Mouse (Mus musculus): Measurements from ENCODE around the gene Gm10762. TPM values are rescaled to one million over a fixed set of nuclear protein-coding genes. Genes with fewer than 3 reads are reported as not detected.
"Not testable (repeated sequence)": the region's sequence is repeated elsewhere in the genome, so short reads cannot be mapped to it uniquely, and the experiment has no call there.

Gene Gm10762
- polyA plus RNA-seq (2015; fragmentation: Nextera tagmentation; extraction: Ambion mirVana): 16.7 and 17.0 TPM in 2 replicates

DNA sequence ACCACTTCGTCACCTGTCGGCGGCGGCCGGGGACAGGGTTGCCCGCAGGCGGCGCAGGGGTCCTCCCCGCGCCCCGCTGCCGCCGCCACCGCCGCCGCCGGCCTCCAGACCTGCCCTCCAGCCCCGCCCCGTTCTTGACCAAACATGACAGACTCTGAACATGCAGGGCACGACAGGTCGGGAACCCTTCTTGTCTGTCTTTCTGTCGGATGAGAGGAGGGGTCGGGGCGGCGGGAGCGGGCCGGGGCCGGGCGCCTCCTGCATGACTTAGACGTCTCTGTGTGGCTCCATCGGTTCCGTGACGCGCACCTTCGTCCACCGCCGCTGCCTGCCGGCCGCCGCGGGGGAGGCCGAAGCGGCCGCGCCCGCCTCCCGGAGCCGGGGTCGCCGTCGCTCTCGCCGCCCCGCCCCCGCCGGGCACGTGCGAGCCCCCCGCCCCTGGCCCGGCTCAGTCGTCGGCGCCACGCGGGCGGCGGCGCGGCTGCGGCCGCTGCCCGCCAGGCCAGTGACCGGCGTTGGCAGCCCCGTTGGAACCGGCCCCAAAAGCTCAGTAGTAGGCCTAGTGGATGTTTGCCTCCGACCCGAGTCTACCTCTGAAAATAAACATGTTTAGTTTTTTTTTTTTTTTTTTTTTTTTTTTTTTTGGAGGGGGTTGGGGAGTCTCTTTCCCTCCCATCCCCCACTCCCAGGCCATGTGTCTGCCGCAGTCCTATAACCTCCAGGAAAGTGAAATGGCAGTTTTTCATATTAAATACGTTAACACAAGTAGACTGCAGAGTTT lies at the start of gene Gm10762:
Gm10762 (minus strand) TSS at position 65 of the 781 bp plus-strand sequence.
- no peaks in the 10 kb centered on the region for H3K9me3 ChIP-seq (ENCODE audit: control insufficient read depth, low read length)
- WGBS: under 1% methylated on average over 80 of the region's 80 CpGs
- no peaks in the 10 kb centered on the region for H3K27me3 ChIP-seq (replicated peaks; ENCODE audit: control insufficient read depth, insufficient read depth, low read length)
- peak within 1 kb of the TSS; percentile 61 for H3K4me2 ChIP-seq (ENCODE audit: low read length)
- H3K36me3 ChIP-seq (ENCODE audit: control insufficient read depth, insufficient read depth, low read length): no peaks in the 10 kb centered on the region
- peak within 1 kb of the TSS; percentile 85 for H3K4me3 ChIP-seq (ENCODE audit: low read length)
- peak within 1 kb of the TSS; percentile 100 for H3K27ac ChIP-seq (ENCODE audit: low read depth, low read length)
- peak within 1 kb of the TSS; percentile 100 for H3K9ac ChIP-seq (ENCODE audit: low read depth, low read length)
- peak; percentile 66 for ATAC-seq
- peaks cover 6% of the 10 kb centered on the region for H3K4me1 ChIP-seq (ENCODE audit: control insufficient read depth, insufficient read depth, low read depth, low read length)

DNA sequence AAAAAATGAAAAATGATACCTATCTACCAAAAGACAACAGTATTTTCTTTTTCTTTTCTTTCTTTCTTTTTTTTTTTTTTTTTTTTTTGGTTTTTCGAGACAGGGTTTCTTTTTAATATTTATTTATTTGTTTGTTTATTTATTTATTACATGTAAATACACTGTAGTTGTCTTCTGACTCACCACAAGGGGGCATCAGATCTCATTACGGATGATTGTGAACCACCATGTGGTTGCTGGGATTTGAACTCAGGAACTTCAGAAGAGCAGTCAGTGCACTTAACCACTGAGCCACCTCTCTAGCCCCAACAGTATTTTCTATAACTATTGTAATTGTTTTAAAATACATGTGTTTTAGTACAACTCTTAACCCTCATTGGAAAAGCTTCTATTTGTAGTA lies 41.3 kb upstream of the Gm10762 start:
- H3K27ac ChIP-seq (ENCODE audit: low read depth, low read length); H3K4me2 ChIP-seq (ENCODE audit: low read length); H3K4me3 ChIP-seq (ENCODE audit: low read length); H3K4me1 ChIP-seq (ENCODE audit: control insufficient read depth, insufficient read depth, low read depth, low read length); H3K9me3 ChIP-seq (ENCODE audit: control insufficient read depth, low read length); ATAC-seq; H3K36me3 ChIP-seq (ENCODE audit: control insufficient read depth, insufficient read depth, low read length); H3K9ac ChIP-seq (ENCODE audit: low read depth, low read length); H3K27me3 ChIP-seq (replicated peaks; ENCODE audit: control insufficient read depth, insufficient read depth, low read length): not testable (repeated sequence)
- WGBS: 69% methylated on average over 2 of the region's 2 CpGs

DNA sequence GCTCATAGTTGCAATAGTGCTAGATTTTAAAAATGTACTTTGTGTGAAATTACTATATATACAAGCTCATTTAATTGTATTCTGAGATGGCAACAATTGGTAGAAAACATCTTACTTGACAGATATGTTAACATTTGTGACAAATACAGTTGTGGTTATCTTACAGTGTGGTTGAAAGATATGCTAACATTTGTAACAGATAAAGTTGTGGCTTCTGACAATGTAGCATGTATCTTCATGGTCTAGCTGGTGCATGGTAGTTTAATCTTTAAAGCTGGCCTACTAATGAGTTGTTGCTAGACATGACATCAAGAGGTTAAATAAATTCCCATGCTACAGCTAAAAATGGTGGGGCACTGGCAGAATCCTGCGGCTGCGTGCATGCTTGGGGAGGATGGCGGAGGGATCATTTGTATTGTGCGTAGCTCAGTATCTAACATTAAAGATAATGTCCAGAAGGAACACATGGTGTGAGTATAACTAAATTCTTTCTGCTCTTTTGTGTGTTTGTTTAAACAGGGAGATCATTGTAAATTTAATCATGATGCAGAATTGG lies 38.7 kb upstream of the Gm10762 start:
- whole genome bisulfite sequencing: 72% methylated on average over 4 of the region's 4 CpGs

DNA sequence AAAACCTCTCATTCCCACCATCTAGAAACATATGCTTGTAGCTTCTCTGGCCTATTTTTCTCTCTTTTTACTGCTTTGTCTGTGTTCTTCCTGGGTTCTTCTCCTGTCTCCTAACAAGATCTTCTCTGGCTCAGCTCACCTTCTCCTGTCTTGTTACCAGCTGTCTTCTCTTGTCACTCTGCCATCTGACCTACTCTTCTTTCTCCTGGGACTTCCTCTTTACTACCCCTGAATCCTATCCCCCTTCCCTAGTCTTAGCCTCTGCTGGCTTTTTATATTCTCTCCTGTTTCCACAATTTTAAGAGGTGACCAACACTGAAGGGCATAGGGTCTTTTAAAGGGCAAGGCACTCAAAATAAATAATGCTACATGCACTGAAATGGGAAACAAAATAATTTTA lies 37.3 kb upstream of the Gm10762 start:
- no peak for ATAC-seq
- H3K4me3 ChIP-seq (ENCODE audit: low read length): no peak overlapping the region
- H3K27me3 ChIP-seq (replicated peaks; ENCODE audit: control insufficient read depth, insufficient read depth, low read length): no peaks in the 10 kb centered on the region
- no peaks in the 10 kb centered on the region for H3K4me1 ChIP-seq (ENCODE audit: control insufficient read depth, insufficient read depth, low read depth, low read length)
- H3K27ac ChIP-seq (ENCODE audit: low read depth, low read length): no peak overlapping the region
- no peaks in the 10 kb centered on the region for H3K36me3 ChIP-seq (ENCODE audit: control insufficient read depth, insufficient read depth, low read length)
- no peak overlapping the region for H3K4me2 ChIP-seq (ENCODE audit: low read length)
- H3K9ac ChIP-seq (ENCODE audit: low read depth, low read length): no peak overlapping the region
- H3K9me3 ChIP-seq (ENCODE audit: control insufficient read depth, low read length): no peaks in the 10 kb centered on the region

More for the DNA sequence above, 38.7 kb upstream of the Gm10762 start:
- Histone ChIP-seq H3K27ac (ENCODE audit: low read depth, low read length) (no peak overlapping the region), H3K27me3 (replicated peaks; ENCODE audit: control insufficient read depth, insufficient read depth, low read length) (no peaks in the 10 kb centered on the region), H3K4me2 (ENCODE audit: low read length) (no peak overlapping the region), H3K36me3 (ENCODE audit: control insufficient read depth, insufficient read depth, low read length) (no peaks in the 10 kb centered on the region), H3K9ac (ENCODE audit: low read depth, low read length) (no peak overlapping the region), H3K4me3 (ENCODE audit: low read length) (no peak overlapping the region), H3K4me1 (ENCODE audit: control insufficient read depth, insufficient read depth, low read depth, low read length) (no peaks in the 10 kb centered on the region), H3K9me3 (ENCODE audit: control insufficient read depth, low read length) (no peaks in the 10 kb centered on the region)
- ATAC-seq: no peak

DNA sequence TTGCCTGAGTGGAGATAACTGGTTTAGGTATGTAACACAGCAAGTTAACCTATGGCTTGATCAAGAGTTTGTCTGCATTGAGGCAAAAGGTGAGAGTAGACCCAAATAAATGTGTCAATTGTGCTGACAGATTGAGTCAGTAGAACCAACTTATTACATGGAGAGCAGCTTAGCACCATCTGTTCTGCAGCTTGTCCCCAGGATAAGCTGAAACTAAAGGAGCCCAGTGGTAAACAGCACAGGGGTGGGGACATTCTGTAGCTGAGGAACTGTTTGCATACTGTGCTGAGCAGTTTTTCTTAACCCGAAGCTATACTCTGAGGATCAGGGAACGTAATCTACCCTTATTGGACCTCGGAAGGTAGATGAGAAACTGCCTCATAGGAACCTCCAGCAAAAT lies 17.2 kb upstream of the Gm10762 start:
- no peaks in the 10 kb centered on the region for H3K9me3 ChIP-seq (ENCODE audit: control insufficient read depth, low read length)
- no peaks in the 10 kb centered on the region for H3K27me3 ChIP-seq (replicated peaks; ENCODE audit: control insufficient read depth, insufficient read depth, low read length)
- ATAC-seq: no peak
- no peaks in the 10 kb centered on the region for H3K4me1 ChIP-seq (ENCODE audit: control insufficient read depth, insufficient read depth, low read depth, low read length)
- 80% methylated on average over 3 of the region's 3 CpGs for WGBS
- no peak overlapping the region for H3K9ac ChIP-seq (ENCODE audit: low read depth, low read length)
- no peaks in the 10 kb centered on the region for H3K36me3 ChIP-seq (ENCODE audit: control insufficient read depth, insufficient read depth, low read length)
- H3K27ac ChIP-seq (ENCODE audit: low read depth, low read length): no peak overlapping the region
- H3K4me2 ChIP-seq (ENCODE audit: low read length): no peak overlapping the region
- H3K4me3 ChIP-seq (ENCODE audit: low read length): no peak overlapping the region

DNA sequence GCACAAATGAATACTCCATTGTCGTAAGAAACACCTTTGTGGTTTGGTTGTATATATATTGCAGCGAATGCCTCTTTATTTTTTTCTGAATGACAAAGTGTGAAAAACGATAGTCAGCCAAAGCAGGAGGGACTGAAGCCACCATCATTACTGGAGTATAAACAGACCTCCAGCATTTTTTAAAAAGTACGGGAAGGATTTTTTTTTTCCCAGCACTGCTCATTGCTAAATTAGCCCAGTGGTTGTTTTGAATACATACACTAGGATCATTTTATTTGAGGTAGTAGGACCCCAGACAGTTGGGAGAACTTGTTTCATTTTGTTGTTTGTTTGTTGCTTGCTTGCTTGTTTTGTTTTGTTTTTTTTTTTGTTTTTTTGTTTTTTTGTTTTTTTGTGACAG lies 8.0 kb upstream of the Gm10762 start:
- no peak for ATAC-seq
- Histone ChIP-seq H3K9ac (ENCODE audit: low read depth, low read length) (no peak overlapping the region), H3K36me3 (ENCODE audit: control insufficient read depth, insufficient read depth, low read length) (no peaks in the 10 kb centered on the region), H3K27ac (ENCODE audit: low read depth, low read length) (no peak overlapping the region), H3K4me2 (ENCODE audit: low read length) (no peak overlapping the region), H3K27me3 (replicated peaks; ENCODE audit: control insufficient read depth, insufficient read depth, low read length) (no peaks in the 10 kb centered on the region), H3K4me3 (ENCODE audit: low read length) (no peak overlapping the region), H3K9me3 (ENCODE audit: control insufficient read depth, low read length) (no peaks in the 10 kb centered on the region), H3K4me1 (ENCODE audit: control insufficient read depth, insufficient read depth, low read depth, low read length) (no peaks in the 10 kb centered on the region)
- 83% methylated on average over 4 of the region's 4 CpGs for WGBS

DNA sequence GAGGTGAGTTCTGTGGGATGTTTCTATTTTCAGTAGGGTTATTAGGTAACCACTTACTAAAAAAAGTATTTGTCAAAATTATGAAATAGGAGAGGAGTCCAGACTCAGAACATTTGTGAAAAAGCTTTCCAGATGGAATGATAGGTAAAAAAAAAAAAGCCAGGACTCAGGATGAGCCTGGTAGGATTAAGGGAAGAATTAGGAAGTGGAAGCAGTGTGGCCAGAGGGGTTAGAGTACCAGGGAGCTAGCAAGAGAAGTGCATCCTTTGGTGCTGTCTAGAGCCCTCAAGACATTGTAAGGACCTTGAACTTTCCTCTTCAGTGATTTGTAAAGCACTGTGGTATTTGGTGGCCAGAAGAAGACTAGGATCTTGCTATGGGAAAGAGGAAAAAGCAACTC lies 4.8 kb upstream of the Gm10762 start:
- ATAC-seq: no peak
- Histone ChIP-seq H3K4me1 (ENCODE audit: control insufficient read depth, insufficient read depth, low read depth, low read length) (no peaks in the 10 kb centered on the region), H3K36me3 (ENCODE audit: control insufficient read depth, insufficient read depth, low read length) (no peaks in the 10 kb centered on the region), H3K4me3 (ENCODE audit: low read length) (no peak overlapping the region), H3K27me3 (replicated peaks; ENCODE audit: control insufficient read depth, insufficient read depth, low read length) (no peaks in the 10 kb centered on the region), H3K9me3 (ENCODE audit: control insufficient read depth, low read length) (no peaks in the 10 kb centered on the region), H3K4me2 (ENCODE audit: low read length) (no peak overlapping the region), H3K27ac (ENCODE audit: low read depth, low read length) (no peak overlapping the region), H3K9ac (ENCODE audit: low read depth, low read length) (no peak overlapping the region)

DNA sequence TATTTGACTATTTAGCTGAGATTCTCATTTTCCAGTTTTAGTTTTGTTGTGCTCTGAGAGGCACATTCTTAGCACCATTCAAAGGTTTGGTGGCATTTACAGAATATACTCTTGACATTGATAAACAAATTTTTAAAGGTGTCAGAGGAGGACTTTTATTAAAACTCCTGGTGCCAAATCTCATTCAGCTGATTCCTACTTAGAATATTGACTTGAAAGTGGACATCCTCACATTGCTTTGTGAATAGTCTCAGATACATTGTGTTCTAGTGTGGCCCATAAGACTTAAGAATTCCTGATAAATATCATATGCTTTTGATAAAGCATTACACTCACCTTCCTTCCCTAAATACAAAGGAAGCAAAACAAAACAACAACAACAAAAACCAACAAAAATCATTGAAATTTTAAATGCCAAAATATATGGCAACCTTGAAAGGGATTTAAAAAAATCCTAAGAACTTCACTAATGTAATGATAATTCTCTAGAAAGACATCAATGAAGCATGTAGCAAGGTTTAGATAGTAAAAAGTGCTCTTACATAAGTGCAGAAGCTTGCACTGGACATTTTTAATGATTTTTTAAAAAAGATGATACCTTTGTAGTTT lies 1.1 kb upstream of the Gm10762 start:
- Histone ChIP-seq H3K4me3 (ENCODE audit: low read length) (peak overlapping the region; percentile 85), H3K36me3 (ENCODE audit: control insufficient read depth, insufficient read depth, low read length) (no peaks in the 10 kb centered on the region), H3K9ac (ENCODE audit: low read depth, low read length) (peak overlapping the region; percentile 100), H3K4me2 (ENCODE audit: low read length) (peak overlapping the region; percentile 48), H3K27me3 (replicated peaks; ENCODE audit: control insufficient read depth, insufficient read depth, low read length) (no peaks in the 10 kb centered on the region), H3K4me1 (ENCODE audit: control insufficient read depth, insufficient read depth, low read depth, low read length) (peaks cover 6% of the 10 kb centered on the region), H3K9me3 (ENCODE audit: control insufficient read depth, low read length) (no peaks in the 10 kb centered on the region), H3K27ac (ENCODE audit: low read depth, low read length) (peak overlapping the region; percentile 100)
- ATAC-seq: no peak

All from hindbrain, embryonic 16.5 days (tissue).